Mouse (Mus musculus) 416B (cell line): ENCODE results near the gene Syn3.
"Not testable (repeated sequence)": the region's sequence is repeated elsewhere in the genome, so short reads cannot be mapped to it uniquely, and the experiment has no call there.

ENCODE experiments used
- DNase-seq: peaks from one replicate; pipeline ENCODE4 v3.0.0; 2011; ENCODE audit warnings: low read depth

Syn3 gene

GRCm38 (mm10) chr10:86418345-86418744, 80.4 kb downstream of the Syn3 start:
- no peak for DNase-seq

- DNase-seq: no peak
These were observed 81.9 kb downstream of the Syn3 start for GRCm38 (mm10) chr10:86416806-86417205.

GRCm38 (mm10) chr10:86410868-86411267, 87.8 kb downstream of the Syn3 start:
- no peak for DNase-seq

GRCm38 (mm10) chr10:86406952-86407351, 91.7 kb downstream of the Syn3 start:
- DNase-seq: no peak

- DNase-seq: no peak
These were observed 100.4 kb downstream of the Syn3 start for GRCm38 (mm10) chr10:86398347-86398720.

GRCm38 (mm10) chr10:86397577-86398346, 100.9 kb downstream of the Syn3 start:
- no peak for DNase-seq

GRCm38 (mm10) chr10:86392399-86392798, 106.3 kb downstream of the Syn3 start:
- no peak for DNase-seq

- no peak for DNase-seq
These were observed 108.8 kb downstream of the Syn3 start for GRCm38 (mm10) chr10:86389913-86390312.

GRCm38 (mm10) chr10:86389357-86389756, 109.3 kb downstream of the Syn3 start:
- no peak for DNase-seq

GRCm38 (mm10) chr10:86388803-86389202, 109.9 kb downstream of the Syn3 start:
- DNase-seq: no peak

GRCm38 (mm10) chr10:86387821-86388440, 110.8 kb downstream of the Syn3 start:
- peak; percentile 19 for DNase-seq

GRCm38 (mm10) chr10:86386232-86386631, 112.5 kb downstream of the Syn3 start:
- DNase-seq: no peak

GRCm38 (mm10) chr10:86385656-86386055, 113.0 kb downstream of the Syn3 start:
- DNase-seq: no peak

GRCm38 (mm10) chr10:86384655-86385054, 114.0 kb downstream of the Syn3 start:
- DNase-seq: no peak

GRCm38 (mm10) chr10:86381922-86382260, 116.8 kb downstream of the Syn3 start:
- DNase-seq: no peak

GRCm38 (mm10) chr10:86381150-86381921, 117.4 kb downstream of the Syn3 start:
- no peak for DNase-seq

- peak; percentile 2 for DNase-seq
These were observed 118.1 kb downstream of the Syn3 start for GRCm38 (mm10) chr10:86380626-86381025.

- not testable (repeated sequence) for DNase-seq
These were observed 119.9 kb downstream of the Syn3 start for GRCm38 (mm10) chr10:86378803-86379202.

- no peak for DNase-seq
These were observed 122.1 kb downstream of the Syn3 start for GRCm38 (mm10) chr10:86376392-86377185.

- DNase-seq: no peak
These were observed 122.8 kb downstream of the Syn3 start for GRCm38 (mm10) chr10:86375903-86376302.

GRCm38 (mm10) chr10:86374061-86374460, 124.6 kb downstream of the Syn3 start:
- no peak for DNase-seq

- no peak for DNase-seq
These were observed 127.1 kb downstream of the Syn3 start for GRCm38 (mm10) chr10:86371561-86371960.
